Mouse (Mus musculus) liver, embryonic 14.5 days (tissue): Measurements from ENCODE around the gene Egln1. TPM values are rescaled to one million over a fixed set of nuclear protein-coding genes. Genes with fewer than 3 reads are reported as not detected.

Source experiments
- ATAC-seq: fragments of 200-750 bp; cut with Nextera tagmentation; 2 replicates; pipeline ENCODE4 v1.8.0; 2017; ENCODE audit warnings: moderate number of reproducible peaks, mild to moderate bottlenecking, moderate library complexity; ENCODE audit not compliant: insufficient read depth
- DNase-seq, 3 experiments: peaks; one replicate each; pipeline ENCODE4 v3.0.0-alpha.2; 2012 to 2013; ENCODE audit warnings: low read depth in 3 of 3, low spot score in 3 of 3
- H3K27ac ChIP-seq: fragments of 300-500 bp; sonication (generic); 2 replicates; pipeline ENCODE4 v1.5.1; 2014; ENCODE audit warnings: moderate library complexity, mild to moderate bottlenecking, control low read depth, inconsistent platforms
- H3K27me3 ChIP-seq: fragments of 300-500 bp; sonication (generic); 2 replicates; pipeline ENCODE4 v1.6.1; 2014; ENCODE audit warnings: mild to moderate bottlenecking, low read length, moderate library complexity; ENCODE audit not compliant: control insufficient read depth, insufficient read depth
- H3K36me3 ChIP-seq: fragments of 300-500 bp; sonication (generic); replicated peaks from 2 replicates; pipeline ENCODE4 v1.6.1; 2014; ENCODE audit warnings: low read depth; ENCODE audit not compliant: control insufficient read depth, insufficient read depth
- H3K4me1 ChIP-seq, 2 experiments: fragments of 200-500 bp in 1 of 2; fragments of 300-500 bp in 1 of 2; sonication (generic) in 1 of 2; replicated peaks; 2 replicates each; pipeline ENCODE4 v1.6.1; 2012 to 2014; ENCODE audit warnings: antibody characterized with exemption in 1 of 2, inconsistent platforms in 1 of 2, low read length in 1 of 2; ENCODE audit not compliant: control insufficient read depth in 2 of 2, insufficient read depth in 2 of 2
- H3K4me2 ChIP-seq: fragments of 300-500 bp; sonication (generic); 2 replicates; pipeline ENCODE4 v1.6.1; 2014; ENCODE audit warnings: low read depth, mild to moderate bottlenecking, control low read depth, moderate library complexity
- H3K4me3 ChIP-seq, 2 experiments: fragments of 200-500 bp in 1 of 2; fragments of 300-500 bp in 1 of 2; sonication (generic) in 1 of 2; 2 replicates each; pipeline ENCODE4 v1.5.1; 2012 to 2014; ENCODE audit warnings: low read depth in 2 of 2, low read length in 2 of 2, mild to moderate bottlenecking in 2 of 2, control low read depth in 1 of 2, inconsistent platforms in 1 of 2, moderate library complexity in 1 of 2; ENCODE audit not compliant: insufficient read depth in 1 of 2
- H3K9ac ChIP-seq: fragments of 300-500 bp; sonication (generic); replicated peaks from 2 replicates; pipeline ENCODE4 v1.6.1; 2014; ENCODE audit warnings: mild to moderate bottlenecking, control low read depth, moderate library complexity
- H3K9me3 ChIP-seq: fragments of 300-500 bp; sonication (generic); 2 replicates; pipeline ENCODE4 v1.6.1; 2016; ENCODE audit warnings: low read length, mixed read lengths; ENCODE audit not compliant: control insufficient read depth
- CTCF ChIP-seq: IDR thresholded peaks from 2 replicates; pipeline ENCODE4 v1.5.1; 2016; ENCODE audit warnings: antibody characterized with exemption, low read depth, control low read depth
- EP300 ChIP-seq: IDR thresholded peaks from 2 replicates; pipeline ENCODE4 v1.6.1; 2016; ENCODE audit warnings: antibody characterized with exemption, low read depth
- WGBS: fragments of 180-500 bp; shearing (Covaris S2); extraction: QIAGEN DNeasy Blood & Tissue Kit; methylation state at CpG from one replicate; pipeline ENCODE4 v1.1.7; 2014; ENCODE audit not compliant: insufficient replicate concordance; 5-methylcytosine and 5-hydroxymethylcytosine counted together
- polyA plus RNA-seq, 2 experiments: library from polyadenylated mRNA; depleted of rRNA in 1 of 2; stranded (reverse) in 1 of 2; unstranded in 1 of 2; fragments of >200 nt; fragmentation: Nextera tagmentation in 1 of 2; extraction: Ambion mirVana in 1 of 2; gene quantifications; 2 replicates each; pipeline versions ENCODE4 v1.2.1 to v1.2.3; 2012 to 2014

Gene Egln1
- polyA plus RNA-seq, 2 experiments: 3.9 to 5.5 TPM

DNA sequence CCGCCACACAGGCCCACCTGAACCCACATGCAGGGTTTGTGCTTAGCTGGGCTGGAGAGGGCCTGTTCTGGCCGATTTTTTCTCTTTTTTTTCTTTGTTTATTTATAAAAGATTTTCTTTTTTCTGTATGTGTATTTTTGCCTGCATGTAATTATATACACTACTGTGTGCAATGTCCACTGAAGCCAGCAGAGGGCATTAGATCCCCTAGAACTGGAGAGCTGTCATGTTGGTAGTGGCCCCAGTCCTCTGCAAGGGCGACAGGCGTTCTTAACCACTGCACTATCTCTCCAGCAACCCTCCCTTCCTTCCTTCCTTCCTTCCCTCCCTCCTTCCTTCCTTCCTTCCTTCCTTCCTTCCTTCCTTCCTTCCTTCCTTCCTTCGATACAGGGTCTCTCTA, 60.7 kb downstream of the Egln1 start:
- no peak for ATAC-seq
- Histone ChIP-seq H3K4me1 (no peaks in the 10 kb centered on the region), H3K4me3 (no peak overlapping the region), H3K36me3 (peaks cover 30% of the 10 kb centered on the region), H3K27ac (no peak overlapping the region), H3K9ac (no peak overlapping the region), H3K4me2 (no peak overlapping the region), H3K9me3 (no peaks in the 10 kb centered on the region), H3K27me3 (no peaks in the 10 kb centered on the region)
- TF ChIP-seq EP300: no peak
- peak; percentile 47 for TF ChIP-seq CTCF
- WGBS: 87% methylated on average over 5 of the region's 5 CpGs
- no peak for DNase-seq

DNA sequence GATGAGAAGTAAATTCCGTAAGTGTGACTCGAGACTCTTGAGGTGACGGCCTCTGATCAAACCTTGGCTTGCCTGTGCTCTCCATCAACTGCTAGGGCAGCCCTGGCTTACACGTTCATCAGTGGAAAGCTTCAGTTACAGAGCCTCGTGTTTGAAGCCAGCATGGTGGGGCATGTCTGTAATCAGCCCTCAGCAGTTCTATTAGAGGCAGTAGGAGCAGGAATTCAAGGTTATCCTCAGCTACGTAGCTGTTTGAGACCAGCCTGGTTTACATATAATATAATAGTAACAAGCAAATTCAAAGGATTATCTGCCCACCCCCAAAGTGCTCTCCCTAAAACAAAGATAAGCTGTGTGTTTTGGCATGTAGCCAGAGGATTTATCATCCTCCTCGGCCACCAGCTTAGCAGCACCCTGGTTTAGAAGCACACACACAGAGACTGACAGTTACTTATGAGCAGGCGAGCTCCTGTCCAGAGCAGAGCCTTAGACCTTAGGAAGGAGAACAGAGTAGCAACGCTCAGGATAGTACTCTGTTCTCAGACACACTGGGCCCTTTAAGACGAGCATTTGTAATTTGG, 70.1 kb downstream of the Egln1 start:
- WGBS: 57% methylated on average over 10 of the region's 10 CpGs
- ATAC-seq (peak; percentile 45), DNase-seq (peak in 1 of 3 experiments; percentile 22)
- H3K9me3 ChIP-seq: no peaks in the 10 kb centered on the region
- no peak overlapping the region for H3K9ac ChIP-seq
- H3K4me1 ChIP-seq: 0 out of 4 replicates have a peak, but pooled peaks cover 0 to 3% of the 10 kb centered on the region in 2 experiments
- H3K4me2 ChIP-seq: no peak overlapping the region
- TF ChIP-seq EP300 (no peak), CTCF (no peak)
- H3K4me3 ChIP-seq: no peak overlapping the region
- H3K36me3 ChIP-seq: peaks cover 45% of the 10 kb centered on the region
- no peak overlapping the region for H3K27ac ChIP-seq
- no peaks in the 10 kb centered on the region for H3K27me3 ChIP-seq

DNA sequence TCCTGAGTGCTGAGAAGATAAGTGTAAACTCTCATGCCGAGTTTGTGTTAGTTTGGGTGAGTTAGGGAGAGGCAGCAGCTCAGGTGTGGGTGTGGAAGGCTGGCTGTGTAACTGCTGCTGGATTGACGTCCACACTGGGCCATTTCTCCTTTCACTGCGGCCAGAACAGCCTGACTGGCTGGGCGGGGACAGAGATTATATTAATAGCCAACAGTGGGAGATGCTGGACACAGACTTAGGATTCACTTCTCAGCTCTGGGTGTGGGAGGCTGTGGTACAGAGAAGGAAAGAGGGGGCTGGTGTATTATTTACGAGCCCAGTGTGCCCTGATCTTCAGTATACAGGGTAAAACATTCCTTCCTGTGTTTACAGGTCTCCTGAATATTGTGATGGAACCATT, 71.0 kb downstream of the Egln1 start:
- ATAC-seq (no peak), DNase-seq (no peak)
- H3K4me3 ChIP-seq: no peak overlapping the region
- no peak overlapping the region for H3K9ac ChIP-seq
- H3K36me3 ChIP-seq: peaks cover 44% of the 10 kb centered on the region
- 72% methylated on average over 5 of the region's 5 CpGs for WGBS
- no peaks in the 10 kb centered on the region for H3K27me3 ChIP-seq
- TF ChIP-seq CTCF (no peak), EP300 (no peak)
- 0 out of 4 replicates have a peak, but pooled peaks cover 0 to 3% of the 10 kb centered on the region in 2 experiments for H3K4me1 ChIP-seq
- no peak overlapping the region for H3K27ac ChIP-seq
- H3K4me2 ChIP-seq: no peak overlapping the region
- no peaks in the 10 kb centered on the region for H3K9me3 ChIP-seq

DNA sequence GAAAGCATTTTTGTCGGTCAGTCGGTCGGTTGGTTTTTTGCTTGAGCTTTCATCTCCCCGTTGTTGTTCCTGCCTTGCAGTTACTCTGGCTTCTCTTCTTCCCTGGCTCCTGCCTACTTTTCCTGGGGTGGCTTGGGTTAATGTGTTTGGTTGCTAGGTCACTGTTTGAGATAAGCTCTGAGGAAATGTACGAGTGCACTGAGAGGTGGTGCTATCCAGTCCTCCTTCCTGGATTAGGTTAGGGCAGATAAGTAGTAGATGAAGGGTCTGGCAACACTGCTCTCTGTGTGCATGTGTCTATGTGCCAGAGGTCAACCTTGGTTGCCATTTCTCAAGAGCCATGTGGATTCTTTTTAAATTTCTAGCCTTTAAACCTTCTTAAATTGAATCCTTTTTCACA, 76.4 kb downstream of the Egln1 start:
- DNase-seq: no peak
- TF ChIP-seq EP300 (no peak), CTCF (no peak)
- Histone ChIP-seq H3K27me3 (no peaks in the 10 kb centered on the region), H3K4me1 (no peaks in the 10 kb centered on the region), H3K4me2 (no peak overlapping the region), H3K9ac (no peak overlapping the region), H3K9me3 (no peaks in the 10 kb centered on the region), H3K27ac (no peak overlapping the region), H3K36me3 (peaks cover 14% of the 10 kb centered on the region), H3K4me3 (no peak overlapping the region)
- WGBS: 71% methylated on average over 5 of the region's 5 CpGs
- no peak for ATAC-seq

DNA sequence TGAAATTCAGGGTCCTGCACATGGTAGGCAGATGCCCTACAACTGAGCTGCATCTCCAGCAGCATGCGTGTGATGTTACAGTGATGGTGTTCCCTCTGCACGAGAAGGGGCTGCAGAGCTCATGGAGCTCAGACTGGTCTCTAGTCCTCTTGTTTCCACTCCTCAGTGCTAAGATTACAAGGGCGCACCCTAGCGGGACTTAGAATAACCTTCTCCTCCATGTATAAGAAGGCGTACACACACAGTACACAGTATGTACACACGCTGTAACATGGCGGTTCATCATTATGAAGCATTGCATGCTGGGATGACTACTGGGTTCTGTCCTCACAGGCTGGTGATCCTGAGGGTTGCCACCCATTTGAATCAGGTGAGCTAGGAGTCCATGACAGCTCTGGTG, 77.0 kb downstream of the Egln1 start:
- Histone ChIP-seq H3K36me3 (peaks cover 10% of the 10 kb centered on the region), H3K9me3 (no peaks in the 10 kb centered on the region), H3K27me3 (no peaks in the 10 kb centered on the region), H3K4me3 (no peak overlapping the region), H3K27ac (no peak overlapping the region), H3K4me1 (peaks cover 0 to 3% of the 10 kb centered on the region in 2 experiments; a peak in 2 of 4 replicates), H3K9ac (no peak overlapping the region), H3K4me2 (no peak overlapping the region)
- no peak for DNase-seq
- WGBS: 81% methylated on average over 7 of the region's 7 CpGs
- ATAC-seq: no peak
- no peak for TF ChIP-seq EP300
- peak; percentile 21; the same call in 1 of the 2 replicates for TF ChIP-seq CTCF
